Mouse (Mus musculus) heart, postnatal 0 days (tissue): Measurements from ENCODE around the gene Prmt9. TPM values are rescaled to one million over a fixed set of nuclear protein-coding genes. Genes with fewer than 3 reads are reported as not detected.
A peak's percentile ranks its signal among the peaks of the same experiment; 100 is the strongest.

Experiments
- ATAC-seq: fragments of 200-750 bp; cut with Nextera tagmentation; 2 replicates; pipeline ENCODE4 v1.8.0; 2017; ENCODE audit warnings: low read depth, moderate number of reproducible peaks, moderate library complexity; ENCODE audit not compliant: insufficient read depth
- DNase-seq: peaks from one replicate; pipeline ENCODE4 v3.0.0-alpha.2; 2016; ENCODE audit warnings: low spot score
- H3K27ac ChIP-seq: fragments of 300-500 bp; sonication (generic); 2 replicates; pipeline ENCODE4 v1.5.1; 2014; ENCODE audit warnings: low read depth, mild to moderate bottlenecking
- H3K27me3 ChIP-seq: fragments of 300-500 bp; sonication (generic); 2 replicates; pipeline ENCODE4 v1.6.1; 2014; ENCODE audit warnings: low read length, mixed read lengths; ENCODE audit not compliant: control insufficient read depth, insufficient read depth
- H3K36me3 ChIP-seq: fragments of 300-500 bp; sonication (generic); replicated peaks from 2 replicates; pipeline ENCODE4 v1.6.1; 2014; ENCODE audit warnings: low read length, mixed read lengths; ENCODE audit not compliant: control insufficient read depth, insufficient read depth
- H3K4me1 ChIP-seq: fragments of 300-500 bp; sonication (generic); 2 replicates; pipeline ENCODE4 v1.6.1; 2014; ENCODE audit warnings: antibody characterized with exemption; ENCODE audit not compliant: control insufficient read depth, insufficient read depth
- H3K4me2 ChIP-seq: fragments of 300-500 bp; sonication (generic); 2 replicates; pipeline ENCODE4 v1.6.1; 2014; ENCODE audit warnings: low read depth, mild to moderate bottlenecking, low read length, moderate library complexity
- H3K4me3 ChIP-seq: fragments of 300-500 bp; sonication (generic); 2 replicates; pipeline ENCODE4 v1.5.1; 2014; ENCODE audit warnings: low read depth, low read length
- H3K9ac ChIP-seq: fragments of 300-500 bp; sonication (generic); replicated peaks from 2 replicates; pipeline ENCODE4 v1.6.1; 2014; ENCODE audit warnings: low read depth, low read length, mixed read lengths
- H3K9me3 ChIP-seq: fragments of 300-500 bp; sonication (generic); replicated peaks from 2 replicates; pipeline ENCODE4 v1.6.1; 2016; ENCODE audit warnings: low read length; ENCODE audit not compliant: control insufficient read depth
- CTCF ChIP-seq: IDR thresholded peaks from 2 replicates; pipeline ENCODE4 v1.5.1; 2016; ENCODE audit warnings: antibody characterized with exemption, control low read depth, low read depth
- EP300 ChIP-seq: IDR thresholded peaks from 2 replicates; pipeline ENCODE4 v1.6.1; 2016; ENCODE audit warnings: antibody characterized with exemption, low read depth
- WGBS: fragments of 180-500 bp; shearing (Covaris S2); extraction: QIAGEN DNeasy Blood & Tissue Kit; methylation state at CpG from one replicate; pipeline ENCODE4 v1.1.7; 2014; 5-methylcytosine and 5-hydroxymethylcytosine counted together
- polyA plus RNA-seq: library from polyadenylated mRNA; unstranded; fragments of >200 nt; fragmentation: Nextera tagmentation; extraction: Ambion mirVana; gene quantifications from 2 replicates; pipeline ENCODE4 v1.2.1, GENCODE M21; 2015
- total RNA-seq: library from RNA; depleted of rRNA; stranded (reverse); fragments of >200 nt; gene quantifications from 2 replicates; pipeline ENCODE4 v1.2.3, GENCODE M21; 2014; ENCODE audit warnings: low replicate concordance

Prmt9 gene
- total and polyA plus RNA-seq, 2 experiments from 2014 or later, result 14.9 to 15.1 TPM

DNA sequence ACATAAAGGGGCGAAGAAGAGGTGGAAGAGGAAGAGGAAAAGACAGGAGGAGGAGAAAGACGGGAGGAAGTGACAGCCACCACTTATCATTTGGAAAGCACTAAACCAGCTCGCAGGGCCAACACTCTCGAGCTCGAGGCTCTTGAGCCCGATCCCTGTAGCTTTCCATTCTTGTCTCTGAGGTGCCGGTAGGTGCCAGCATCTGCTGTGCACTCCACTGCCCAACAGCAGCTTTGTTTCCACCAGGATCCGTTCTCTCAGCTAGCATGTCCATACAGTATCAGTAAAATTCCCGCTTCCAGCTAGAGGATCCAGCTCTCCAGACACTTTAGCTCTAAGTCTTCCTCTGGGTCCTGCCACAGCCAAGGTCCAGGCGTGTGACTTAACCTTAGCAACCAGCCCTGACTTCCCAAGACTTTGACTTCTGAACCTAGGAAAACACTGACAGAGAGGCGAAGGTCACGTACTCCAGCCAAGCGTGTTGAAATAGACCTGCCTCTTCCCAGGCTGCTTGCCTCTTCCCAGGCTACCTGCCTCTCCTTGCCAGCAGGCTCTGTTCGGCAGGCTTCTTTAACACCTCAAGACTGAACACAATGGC is 25.1 kb upstream of the Prmt9 start:
- Histone ChIP-seq H3K27me3 (no peaks in the 10 kb centered on the region), H3K9ac (no peak overlapping the region; the same call in 1 of the 2 replicates), H3K4me1 (0 out of 2 replicates have a peak, but pooled peaks cover 15% of the 10 kb centered on the region), H3K4me2 (peak overlapping the region; percentile 38), H3K9me3 (no peaks in the 10 kb centered on the region), H3K27ac (peak overlapping the region; percentile 64), H3K4me3 (no peak overlapping the region), H3K36me3 (no peaks in the 10 kb centered on the region)
- WGBS, result 33% methylated on average over 14 of the region's 14 CpGs
- DNase-seq (peak; percentile 44), ATAC-seq (peak; percentile 49; the same call in 1 of the 2 replicates)
- TF ChIP-seq EP300, result no peak
- peak; percentile 17; the same call in 1 of the 2 replicates for TF ChIP-seq CTCF

DNA sequence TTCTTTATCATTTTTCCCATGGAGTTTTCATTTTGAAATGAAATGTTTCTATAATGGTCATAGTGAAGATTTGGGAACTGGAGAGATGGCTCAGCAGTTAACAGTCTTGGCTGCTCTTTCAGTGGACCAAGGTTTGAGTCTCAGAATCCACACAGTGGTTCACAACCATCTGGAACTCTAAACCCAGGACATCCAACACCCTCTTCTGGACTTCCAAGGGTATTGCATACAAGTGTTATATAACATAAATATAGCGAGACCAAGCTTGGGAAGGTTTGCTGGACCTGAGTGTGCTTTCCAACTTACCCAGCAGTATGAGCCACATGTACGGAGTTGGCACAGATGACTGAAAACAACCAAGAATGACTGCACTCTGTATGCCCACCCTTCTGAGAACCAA is 24.3 kb upstream of the Prmt9 start:
- 89% methylated on average over 2 of the region's 2 CpGs for WGBS

DNA sequence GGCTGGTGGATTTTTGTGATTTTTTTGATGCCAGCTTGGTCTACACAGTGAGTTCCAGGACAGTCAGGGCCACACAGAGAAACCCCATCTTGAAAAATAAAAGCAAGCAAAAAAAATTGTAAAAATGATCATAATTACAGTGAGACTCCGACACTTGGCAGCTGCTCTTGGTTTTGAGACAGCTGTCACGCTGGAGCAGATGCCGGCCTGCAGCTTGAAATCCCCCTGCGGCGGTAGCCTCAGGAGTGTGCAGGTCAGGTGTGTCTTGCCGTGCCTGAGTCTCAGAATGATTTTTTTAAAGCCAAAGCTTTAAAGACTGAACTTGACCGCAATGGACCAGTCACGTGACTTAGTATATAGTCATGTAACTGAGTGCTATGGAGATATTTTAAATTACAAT is 23.1 kb upstream of the Prmt9 start:
- DNase-seq, result no peak
- 84% methylated on average over 8 of the region's 8 CpGs for WGBS
- Histone ChIP-seq H3K9me3 (no peaks in the 10 kb centered on the region), H3K27ac (no peak overlapping the region), H3K9ac (no peak overlapping the region), H3K27me3 (no peaks in the 10 kb centered on the region), H3K4me2 (no peak overlapping the region), H3K4me1 (0 out of 2 replicates have a peak, but pooled peaks cover 15% of the 10 kb centered on the region), H3K36me3 (no peaks in the 10 kb centered on the region), H3K4me3 (no peak overlapping the region)
- TF ChIP-seq CTCF, result no peak
- TF ChIP-seq EP300, result no peak
- no peak for ATAC-seq

More for the DNA sequence above, 24.3 kb upstream of the Prmt9 start:
- H3K36me3 ChIP-seq, result no peaks in the 10 kb centered on the region
- no peak overlapping the region for H3K27ac ChIP-seq
- no peaks in the 10 kb centered on the region for H3K9me3 ChIP-seq
- H3K4me2 ChIP-seq, result no peak overlapping the region
- H3K9ac ChIP-seq, result no peak overlapping the region
- H3K4me3 ChIP-seq, result no peak overlapping the region
- no peak for TF ChIP-seq EP300
- no peak; the same call in 1 of the 2 replicates for TF ChIP-seq CTCF
- no peaks in the 10 kb centered on the region for H3K27me3 ChIP-seq
- DNase-seq (no peak), ATAC-seq (no peak)
- 0 out of 2 replicates have a peak, but pooled peaks cover 15% of the 10 kb centered on the region for H3K4me1 ChIP-seq

DNA sequence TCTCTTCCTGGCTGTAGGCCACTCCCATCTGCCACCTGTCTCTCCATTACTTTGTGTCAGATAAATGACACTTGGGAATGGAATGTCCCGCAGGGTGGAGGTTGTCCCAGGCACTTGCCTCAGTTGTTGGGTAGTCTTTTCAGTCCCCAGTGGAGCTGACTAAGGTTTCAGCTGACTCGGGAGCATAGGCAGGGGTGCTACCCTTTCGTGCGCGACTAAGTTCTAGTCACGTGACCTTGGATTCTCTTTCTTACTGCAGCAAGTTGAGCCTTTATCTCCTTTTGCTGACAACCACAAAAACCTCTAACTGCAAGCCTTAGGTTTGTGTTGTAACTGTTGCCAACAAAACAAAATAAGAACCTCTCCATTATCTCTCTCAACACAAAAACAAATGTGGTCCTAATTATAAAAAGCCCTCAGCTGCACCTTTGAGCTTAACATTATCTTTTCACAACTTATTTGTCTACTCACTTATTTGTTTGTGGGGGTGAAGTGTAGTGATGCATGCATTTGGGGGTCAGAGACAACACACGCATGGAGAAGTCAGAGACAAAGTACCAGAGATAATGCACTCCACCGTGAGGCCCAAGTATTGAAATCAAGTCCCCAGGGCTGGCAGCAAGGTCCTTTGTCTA is 14.7 kb upstream of the Prmt9 start:
- Histone ChIP-seq H3K4me3 (no peak overlapping the region), H3K27ac (no peak overlapping the region), H3K36me3 (no peaks in the 10 kb centered on the region), H3K4me2 (no peak overlapping the region), H3K4me1 (no peaks in the 10 kb centered on the region), H3K9ac (no peak overlapping the region), H3K9me3 (no peaks in the 10 kb centered on the region), H3K27me3 (no peaks in the 10 kb centered on the region)
- DNase-seq (no peak), ATAC-seq (no peak)
- TF ChIP-seq EP300, result no peak
- TF ChIP-seq CTCF, result no peak
- WGBS, result 41% methylated on average over 8 of the region's 8 CpGs

DNA sequence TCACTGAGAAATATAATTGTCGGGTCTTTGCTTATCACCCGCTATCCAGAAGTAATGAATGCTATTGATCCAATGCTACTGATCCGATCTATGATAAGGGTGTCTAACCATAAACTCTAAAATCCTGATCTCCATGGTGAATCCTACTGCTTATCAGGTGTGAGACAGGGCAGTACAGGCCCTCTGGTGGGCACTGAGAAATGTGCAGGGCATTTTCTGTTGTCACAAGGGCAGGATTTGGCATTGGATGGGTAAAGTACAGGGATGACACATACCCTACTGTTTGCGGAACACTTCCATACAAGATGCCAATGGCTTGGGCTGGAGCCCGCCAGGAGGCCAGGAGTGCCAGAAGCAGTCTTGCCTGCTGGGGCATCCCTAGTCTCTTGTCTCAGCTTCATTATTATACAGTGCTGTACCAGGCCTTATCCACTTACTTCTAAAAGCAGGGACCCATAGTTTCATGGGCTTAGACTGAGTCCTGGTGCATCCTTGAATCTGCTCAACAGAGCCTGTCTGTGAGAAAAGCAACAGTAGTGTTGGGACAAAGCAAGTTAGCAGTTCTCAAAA is 14.1 kb upstream of the Prmt9 start:
- Histone ChIP-seq H3K36me3 (no peaks in the 10 kb centered on the region), H3K4me2 (no peak overlapping the region), H3K9me3 (no peaks in the 10 kb centered on the region), H3K9ac (no peak overlapping the region), H3K27me3 (no peaks in the 10 kb centered on the region), H3K4me1 (no peaks in the 10 kb centered on the region), H3K27ac (no peak overlapping the region), H3K4me3 (no peak overlapping the region)
- ATAC-seq (peak; percentile 44; the same call in 1 of the 2 replicates), DNase-seq (peak; percentile 49)
- 63% methylated on average over 5 of the region's 5 CpGs for WGBS
- TF ChIP-seq EP300, result no peak
- peak; percentile 79 for TF ChIP-seq CTCF
